Mouse (Mus musculus) cerebellum, adult (tissue): Measurements from ENCODE around the gene Adgrg6.

Experiments
- ATAC-seq: cut with Nextera tagmentation; 2 replicates; pipeline ENCODE4 v1.9.2; 2017; ENCODE audit warnings: mild to moderate bottlenecking, moderate library complexity, mixed read lengths; ENCODE audit not compliant: insufficient number of reproducible peaks, low FRiP score, low TSS enrichment

The Adgrg6 gene

GRCm38 (mm10) chr10:14440860-14441579 lies 104.4 kb downstream of the Adgrg6 start:
- no peak for ATAC-seq

GRCm38 (mm10) chr10:14404070-14404469 lies 141.4 kb downstream of the Adgrg6 start:
- ATAC-seq: no peak

GRCm38 (mm10) chr10:14401744-14402143 lies 143.7 kb downstream of the Adgrg6 start:
- ATAC-seq: no peak

- peak; percentile 83 for ATAC-seq
These were observed 154.3 kb downstream of the Adgrg6 start for GRCm38 (mm10) chr10:14391025-14391639.

GRCm38 (mm10) chr10:14385574-14385973 lies 159.9 kb downstream of the Adgrg6 start:
- no peak for ATAC-seq

GRCm38 (mm10) chr10:14365065-14365589 lies 180.3 kb downstream of the Adgrg6 start:
- ATAC-seq: no peak

GRCm38 (mm10) chr10:14363226-14363625 lies 182.2 kb downstream of the Adgrg6 start:
- no peak for ATAC-seq

- no peak for ATAC-seq
These were observed 187.2 kb downstream of the Adgrg6 start for GRCm38 (mm10) chr10:14358271-14358670.
